Mouse (Mus musculus) hindbrain, embryonic 14.5 days (tissue): ENCODE data around the gene AI854703. TPM values are rescaled to one million over a fixed set of nuclear protein-coding genes. Genes with fewer than 3 reads are reported as not detected.
A peak's percentile ranks its signal among the peaks of the same experiment; 100 is the strongest.
"Not testable (repeated sequence)": the region's sequence is repeated elsewhere in the genome, so short reads cannot be mapped to it uniquely, and the experiment has no call there.

Source experiments
- ATAC-seq: fragments of 200-750 bp; cut with Nextera tagmentation; 2 replicates; pipeline ENCODE4 v1.8.0; 2017; ENCODE audit warnings: moderate number of reproducible peaks, mild to moderate bottlenecking, moderate TSS enrichment, moderate library complexity; ENCODE audit not compliant: low FRiP score
- DNase-seq: peaks from one replicate; pipeline ENCODE4 v3.0.0-alpha.2; 2015; ENCODE audit warnings: low spot score
- H3K27ac ChIP-seq: fragments of 300-500 bp; sonication (generic); 2 replicates; pipeline ENCODE4 v1.5.1; 2014; ENCODE audit warnings: mild to moderate bottlenecking, moderate library complexity
- H3K27me3 ChIP-seq: fragments of 300-500 bp; sonication (generic); 2 replicates; pipeline ENCODE4 v1.6.1; 2014; ENCODE audit warnings: mild to moderate bottlenecking, low read length, mixed read lengths; ENCODE audit not compliant: control insufficient read depth, insufficient read depth
- H3K36me3 ChIP-seq: fragments of 300-500 bp; sonication (generic); replicated peaks from 2 replicates; pipeline ENCODE4 v1.6.1; 2014; ENCODE audit not compliant: control insufficient read depth, insufficient read depth
- H3K4me1 ChIP-seq: fragments of 300-500 bp; sonication (generic); replicated peaks from 2 replicates; pipeline ENCODE4 v1.6.1; 2014; ENCODE audit warnings: antibody characterized with exemption, low read length, mixed read lengths; ENCODE audit not compliant: control insufficient read depth, insufficient read depth
- H3K4me2 ChIP-seq: fragments of 300-500 bp; sonication (generic); replicated peaks from 2 replicates; pipeline ENCODE4 v1.6.1; 2014; ENCODE audit warnings: mild to moderate bottlenecking, moderate library complexity
- H3K4me3 ChIP-seq: fragments of 300-500 bp; sonication (generic); replicated peaks from 2 replicates; pipeline ENCODE4 v1.5.1; 2014; ENCODE audit warnings: mild to moderate bottlenecking, low read length
- H3K9ac ChIP-seq: fragments of 300-500 bp; sonication (generic); 2 replicates; pipeline ENCODE4 v1.6.1; 2014
- H3K9me3 ChIP-seq: fragments of 300-500 bp; sonication (generic); 2 replicates; pipeline ENCODE4 v1.6.1; 2016; ENCODE audit warnings: low read length; ENCODE audit not compliant: control insufficient read depth
- WGBS: fragments of 180-500 bp; shearing (Covaris S2); extraction: QIAGEN DNeasy Blood & Tissue Kit; methylation state at CpG from one replicate; pipeline ENCODE4 v1.1.7; 2014; 5-methylcytosine and 5-hydroxymethylcytosine counted together
- polyA plus RNA-seq: library from polyadenylated mRNA; unstranded; fragments of >200 nt; fragmentation: Nextera tagmentation; extraction: Ambion mirVana; gene quantifications from 2 replicates; pipeline ENCODE4 v1.2.1, GENCODE M21; 2014

AI854703 gene
- polyA plus RNA-seq, 1 experiment from 2014 or later = 23.1 TPM

- peaks cover 15% of the 10 kb centered on the region for H3K36me3 ChIP-seq
- ATAC-seq (no peak), DNase-seq (no peak)
- H3K27ac ChIP-seq = no peak overlapping the region
- no peaks in the 10 kb centered on the region for H3K4me1 ChIP-seq
- no peaks in the 10 kb centered on the region for H3K27me3 ChIP-seq
- no peak overlapping the region for H3K4me2 ChIP-seq
- H3K9ac ChIP-seq = no peak overlapping the region
- H3K9me3 ChIP-seq = no peaks in the 10 kb centered on the region
- WGBS = 44% methylated on average over 7 of the region's 7 CpGs
- no peak overlapping the region for H3K4me3 ChIP-seq
These were observed 17.1 kb upstream of the AI854703 start for GRCm38 (mm10) chr6:48609512-48609911.

GRCm38 (mm10) chr6:48610657-48611056, 15.9 kb upstream of the AI854703 start:
- ATAC-seq = no peak
- Histone ChIP-seq H3K9me3 (no peaks in the 10 kb centered on the region), H3K4me2 (no peak overlapping the region), H3K36me3 (peaks cover 15% of the 10 kb centered on the region), H3K4me3 (no peak overlapping the region), H3K27me3 (no peaks in the 10 kb centered on the region), H3K4me1 (no peaks in the 10 kb centered on the region), H3K9ac (no peak overlapping the region), H3K27ac (no peak overlapping the region)
- 74% methylated on average over 3 of the region's 3 CpGs for WGBS
- no peak for DNase-seq

GRCm38 (mm10) chr6:48613464-48613863, 13.1 kb upstream of the AI854703 start:
- no peaks in the 10 kb centered on the region for H3K4me1 ChIP-seq
- H3K36me3 ChIP-seq = peaks cover 19% of the 10 kb centered on the region
- DNase-seq (no peak), ATAC-seq (no peak)
- 95% methylated on average over 4 of the region's 4 CpGs for WGBS
- H3K27ac ChIP-seq = no peak overlapping the region
- no peak overlapping the region for H3K9ac ChIP-seq
- H3K4me2 ChIP-seq = no peak overlapping the region
- H3K27me3 ChIP-seq = no peaks in the 10 kb centered on the region
- no peaks in the 10 kb centered on the region for H3K9me3 ChIP-seq
- no peak overlapping the region for H3K4me3 ChIP-seq

DNA sequence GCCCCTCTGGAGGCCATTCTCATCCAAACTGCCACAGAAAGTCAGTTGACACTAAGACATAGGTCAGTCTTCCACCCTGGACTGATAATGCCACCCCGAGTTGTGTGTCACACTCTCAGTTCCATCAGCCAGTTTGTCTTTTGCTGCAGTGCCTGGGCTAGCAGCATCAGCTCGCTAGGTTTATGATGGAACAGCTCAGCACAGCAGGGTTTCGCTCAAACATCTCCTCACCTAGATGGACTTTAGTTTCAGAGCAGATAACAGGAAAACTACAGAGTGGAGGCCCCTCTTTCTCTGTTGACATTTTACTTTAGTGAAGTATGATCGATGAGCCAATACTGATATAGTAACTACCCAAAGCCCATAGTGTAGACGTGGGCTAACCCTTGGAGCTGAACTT, 11.8 kb upstream of the AI854703 start:
- Histone ChIP-seq H3K4me3 (no peak overlapping the region), H3K4me2 (no peak overlapping the region), H3K27ac (no peak overlapping the region), H3K4me1 (no peaks in the 10 kb centered on the region), H3K9me3 (no peaks in the 10 kb centered on the region), H3K27me3 (no peaks in the 10 kb centered on the region), H3K9ac (no peak overlapping the region), H3K36me3 (peaks cover 29% of the 10 kb centered on the region)
- DNase-seq = no peak
- ATAC-seq = no peak
- 93% methylated on average over 5 of the region's 5 CpGs for WGBS

GRCm38 (mm10) chr6:48620031-48620430, 6.5 kb upstream of the AI854703 start:
- no peak for DNase-seq
- no peak for ATAC-seq
- no peaks in the 10 kb centered on the region for H3K27me3 ChIP-seq
- H3K9ac ChIP-seq = no peak overlapping the region
- H3K36me3 ChIP-seq = peaks cover 37% of the 10 kb centered on the region
- WGBS = 93% methylated on average over 30 of the region's 30 CpGs
- H3K4me1 ChIP-seq = no peaks in the 10 kb centered on the region
- no peak overlapping the region for H3K4me2 ChIP-seq
- H3K9me3 ChIP-seq = no peaks in the 10 kb centered on the region
- H3K27ac ChIP-seq = no peak overlapping the region
- H3K4me3 ChIP-seq = no peak overlapping the region

DNA sequence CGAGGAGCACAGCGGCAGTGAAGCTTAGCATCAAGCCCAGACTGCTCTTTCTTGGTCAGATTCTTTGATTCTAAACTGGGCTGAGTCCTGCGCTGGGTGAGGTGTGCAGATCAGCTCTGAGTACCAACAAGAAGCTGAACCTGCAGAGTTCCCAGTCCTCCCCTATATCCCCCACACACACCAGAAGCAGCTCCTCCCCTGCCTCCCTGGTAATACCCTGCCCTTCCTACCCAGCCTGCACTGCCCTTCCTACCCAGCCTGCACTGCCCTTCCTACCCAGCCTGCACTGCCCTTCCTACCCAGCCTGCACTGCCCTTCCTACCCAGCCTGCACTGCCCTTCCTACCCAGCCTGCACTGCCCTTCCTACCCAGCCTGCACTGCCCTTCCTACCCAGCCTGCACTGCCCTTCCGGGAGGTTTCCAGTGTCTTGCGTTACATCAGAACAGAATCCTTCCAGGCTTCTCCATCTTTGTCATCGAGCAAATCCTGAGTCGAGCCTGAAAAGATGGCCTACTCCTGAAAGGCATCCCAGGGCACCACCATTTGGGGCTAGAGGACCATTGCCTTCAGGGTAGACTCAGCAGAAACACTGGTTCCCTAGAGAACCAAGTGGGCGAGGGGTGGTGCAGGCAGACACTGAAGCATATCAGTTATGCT, 4.2 kb upstream of the AI854703 start:
- peaks cover 33% of the 10 kb centered on the region for H3K36me3 ChIP-seq
- not testable (repeated sequence) for H3K4me2 ChIP-seq, DNase-seq, H3K9me3 ChIP-seq, ATAC-seq, H3K27me3 ChIP-seq, H3K4me1 ChIP-seq, H3K9ac ChIP-seq, H3K27ac ChIP-seq, H3K4me3 ChIP-seq
- 86% methylated on average over 8 of the region's 8 CpGs for WGBS

DNA sequence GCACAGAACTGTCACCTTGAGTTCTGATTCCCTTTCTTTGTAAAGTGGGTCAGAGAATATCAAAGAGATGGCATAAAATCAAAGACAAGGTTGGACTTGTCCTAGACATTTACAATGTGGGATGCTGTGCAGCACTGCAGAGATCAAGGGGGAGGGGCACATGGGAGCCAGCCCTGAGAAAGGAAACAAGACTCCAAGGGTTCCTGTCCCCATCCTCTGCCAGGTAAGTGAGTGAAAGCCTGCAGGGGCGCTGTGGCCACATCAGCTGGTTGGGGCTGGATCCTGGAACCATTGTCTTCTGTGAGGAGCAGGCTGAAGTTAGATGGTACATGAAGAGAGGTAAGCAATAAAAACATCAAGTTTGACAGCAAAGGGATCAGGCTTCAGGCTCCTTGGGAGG, 3.1 kb upstream of the AI854703 start:
- no peak overlapping the region for H3K9ac ChIP-seq
- peaks cover 33% of the 10 kb centered on the region for H3K36me3 ChIP-seq
- 19% methylated on average over 1 of the region's 1 CpGs for WGBS
- no peak overlapping the region for H3K4me3 ChIP-seq
- H3K4me1 ChIP-seq = no peaks in the 10 kb centered on the region
- no peaks in the 10 kb centered on the region for H3K9me3 ChIP-seq
- DNase-seq (no peak), ATAC-seq (no peak)
- H3K4me2 ChIP-seq = no peak overlapping the region
- peaks cover 14% of the 10 kb centered on the region for H3K27me3 ChIP-seq
- H3K27ac ChIP-seq = no peak overlapping the region

DNA sequence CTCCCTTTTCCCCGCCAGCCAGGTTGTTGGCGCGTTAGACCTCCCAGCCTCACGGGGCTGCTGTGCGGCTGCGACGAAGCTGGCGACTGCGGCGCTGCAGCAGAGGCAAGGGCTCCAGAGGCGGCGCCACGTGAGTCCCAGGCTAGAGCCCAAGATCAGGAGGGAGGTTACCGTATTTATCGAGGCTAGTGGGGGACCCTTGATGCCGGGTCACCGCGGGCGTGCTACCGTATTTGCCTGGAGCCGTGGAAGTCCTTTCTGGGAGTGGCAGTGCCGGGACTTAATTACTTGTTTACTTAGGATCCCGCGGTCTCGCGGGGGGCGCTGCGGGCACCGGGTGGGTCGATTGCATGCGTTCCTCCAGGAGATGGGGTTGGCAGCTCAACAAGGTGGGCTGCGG, 420 bp downstream of the AI854703 start:
- H3K4me2 ChIP-seq = peak overlapping the region; percentile 76
- 0 out of 2 replicates have a peak, but pooled peaks cover 2% of the 10 kb centered on the region for H3K36me3 ChIP-seq
- DNase-seq (peak; percentile 45), ATAC-seq (no peak)
- H3K27me3 ChIP-seq = peaks cover 18% of the 10 kb centered on the region
- no peaks in the 10 kb centered on the region for H3K9me3 ChIP-seq
- no peak overlapping the region for H3K27ac ChIP-seq
- peak overlapping the region; percentile 60 for H3K9ac ChIP-seq
- H3K4me1 ChIP-seq = peaks cover 12% of the 10 kb centered on the region
- under 1% methylated on average over 32 of the region's 32 CpGs for WGBS
- peak overlapping the region; percentile 49 for H3K4me3 ChIP-seq

DNA sequence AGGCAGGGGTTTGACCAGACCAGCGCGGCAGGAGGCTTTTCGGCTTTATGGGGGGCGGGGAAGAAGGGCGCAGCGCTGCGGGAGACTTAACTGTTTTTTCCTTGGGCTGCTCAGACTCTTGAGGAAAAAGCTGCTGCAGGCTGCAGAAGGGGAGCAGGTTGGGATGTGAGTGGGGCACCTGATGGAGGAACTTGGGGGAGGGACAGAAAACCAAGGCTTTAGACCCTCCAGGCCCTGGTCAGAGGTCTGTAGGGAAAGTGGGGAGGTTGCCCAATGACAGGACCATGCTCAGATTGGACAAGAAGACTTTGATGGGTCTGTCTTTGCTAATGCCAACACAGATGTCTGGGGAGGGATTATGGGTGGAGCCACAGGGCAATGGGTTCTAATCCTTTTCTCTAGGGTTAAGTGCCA, 954 bp downstream of the AI854703 start:
- ATAC-seq (no peak; the same call in 1 of the 2 replicates), DNase-seq (no peak)
- H3K27ac ChIP-seq = no peak overlapping the region
- WGBS = 5% methylated on average over 7 of the region's 7 CpGs
- no peaks in the 10 kb centered on the region for H3K36me3 ChIP-seq
- H3K27me3 ChIP-seq = peaks cover 18% of the 10 kb centered on the region
- peaks cover 12% of the 10 kb centered on the region for H3K4me1 ChIP-seq
- H3K4me3 ChIP-seq = peak overlapping the region; percentile 49
- H3K9me3 ChIP-seq = no peaks in the 10 kb centered on the region
- peak overlapping the region; percentile 60 for H3K9ac ChIP-seq
- peak overlapping the region; percentile 76 for H3K4me2 ChIP-seq

DNA sequence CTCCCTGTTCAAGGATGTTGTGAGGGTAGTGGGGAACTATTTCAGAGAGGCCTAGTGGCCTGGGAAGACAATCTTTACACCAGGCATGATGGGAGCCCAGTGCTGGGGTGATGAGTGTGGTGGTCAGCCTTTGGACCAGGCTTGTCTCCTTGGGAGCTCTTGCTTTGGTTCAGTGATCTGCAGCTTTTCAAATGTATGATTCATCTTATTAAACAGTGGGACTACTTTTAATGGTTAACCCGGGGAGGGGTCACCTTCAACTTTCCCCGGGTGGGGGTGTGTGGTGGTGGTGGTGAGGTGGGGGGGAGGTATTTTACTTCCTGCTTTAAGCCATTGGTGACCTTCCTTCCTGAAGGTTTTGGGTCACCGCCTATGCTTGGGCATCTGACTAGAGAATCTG, 1.8 kb downstream of the AI854703 start:
- no peak overlapping the region for H3K9ac ChIP-seq
- H3K4me3 ChIP-seq = no peak overlapping the region
- H3K36me3 ChIP-seq = no peaks in the 10 kb centered on the region
- peaks cover 18% of the 10 kb centered on the region for H3K27me3 ChIP-seq
- no peak for DNase-seq
- H3K4me2 ChIP-seq = no peak overlapping the region
- no peaks in the 10 kb centered on the region for H3K9me3 ChIP-seq
- H3K27ac ChIP-seq = no peak overlapping the region
- WGBS = 79% methylated on average over 3 of the region's 3 CpGs
- peaks cover 12% of the 10 kb centered on the region for H3K4me1 ChIP-seq
- ATAC-seq = no peak
